Mouse (Mus musculus) neural tube, embryonic 13.5 days (tissue): ENCODE data around the gene Arhgef18. TPM values are rescaled to one million over a fixed set of nuclear protein-coding genes. Genes with fewer than 3 reads are reported as not detected.

Experiments
- ATAC-seq: fragments of 200-750 bp; cut with Nextera tagmentation; 2 replicates; pipeline ENCODE4 v1.8.0; 2017; ENCODE audit warnings: low read depth, mild to moderate bottlenecking, moderate TSS enrichment, moderate library complexity
- H3K27ac ChIP-seq: fragments of 300-500 bp; sonication (generic); replicated peaks from 2 replicates; pipeline ENCODE4 v1.5.1; 2015; ENCODE audit warnings: moderate library complexity, mild to moderate bottlenecking, inconsistent platforms
- H3K27me3 ChIP-seq: fragments of 300-500 bp; sonication (generic); 2 replicates; pipeline ENCODE4 v1.6.1; 2015; ENCODE audit warnings: mild to moderate bottlenecking, inconsistent platforms
- H3K36me3 ChIP-seq: fragments of 300-500 bp; sonication (generic); 2 replicates; pipeline ENCODE4 v1.6.1; 2015; ENCODE audit warnings: mild to moderate bottlenecking, inconsistent platforms
- H3K4me1 ChIP-seq: fragments of 300-500 bp; sonication (generic); replicated peaks from 2 replicates; pipeline ENCODE4 v1.6.1; 2015; ENCODE audit warnings: inconsistent platforms
- H3K4me2 ChIP-seq: fragments of 300-500 bp; sonication (generic); 2 replicates; pipeline ENCODE4 v1.6.1; 2015; ENCODE audit warnings: inconsistent platforms, mild to moderate bottlenecking, moderate library complexity
- H3K4me3 ChIP-seq: fragments of 300-500 bp; sonication (generic); 2 replicates; pipeline ENCODE4 v1.5.1; 2015; ENCODE audit warnings: mild to moderate bottlenecking, inconsistent platforms
- H3K9ac ChIP-seq: fragments of 300-500 bp; sonication (generic); 2 replicates; pipeline ENCODE4 v1.6.1; 2015; ENCODE audit warnings: moderate library complexity, mild to moderate bottlenecking, inconsistent platforms
- H3K9me3 ChIP-seq: fragments of 300-500 bp; sonication (generic); 2 replicates; pipeline ENCODE4 v1.6.1; 2016; ENCODE audit warnings: inconsistent platforms
- WGBS: fragments of 180-500 bp; shearing (Covaris S2); methylation state at CpG from one replicate; pipeline ENCODE4 v1.1.7; 2015; 5-methylcytosine and 5-hydroxymethylcytosine counted together
- polyA plus RNA-seq: library from polyadenylated mRNA; unstranded; fragments of >200 nt; fragmentation: Nextera tagmentation; extraction: Ambion mirVana; gene quantifications from 2 replicates; pipeline ENCODE4 v1.2.1, GENCODE M21; 2015

Gene Arhgef18
- polyA plus RNA-seq, 1 experiment from 2014 or later = 9.2 TPM

DNA sequence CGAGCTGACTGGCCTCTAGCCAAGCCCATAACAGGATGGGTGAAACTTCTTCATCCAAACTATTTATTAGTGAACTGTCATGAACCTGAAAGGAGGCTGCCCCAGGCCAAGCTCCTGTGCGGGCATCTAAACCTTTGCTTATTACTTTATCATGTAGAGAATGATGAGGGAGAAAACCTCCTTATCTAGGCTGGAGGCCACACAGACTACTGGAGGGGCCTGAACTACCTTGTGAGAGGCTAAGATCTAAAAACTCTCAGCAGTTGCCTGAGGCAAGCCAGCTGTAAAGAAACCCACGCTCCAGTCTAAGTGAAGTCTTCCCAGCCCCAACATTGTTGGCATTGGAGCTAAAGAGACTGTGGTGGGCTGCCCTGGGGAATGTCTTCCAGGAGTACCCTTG, 14.6 kb downstream of the Arhgef18 start:
- no peak overlapping the region for H3K9ac ChIP-seq
- H3K4me3 ChIP-seq = no peak overlapping the region
- H3K4me1 ChIP-seq = no peaks in the 10 kb centered on the region
- H3K27me3 ChIP-seq = no peaks in the 10 kb centered on the region
- ATAC-seq = no peak
- H3K27ac ChIP-seq = no peak overlapping the region
- H3K36me3 ChIP-seq = no peaks in the 10 kb centered on the region
- H3K4me2 ChIP-seq = no peak overlapping the region
- H3K9me3 ChIP-seq = no peaks in the 10 kb centered on the region
- 91% methylated on average over 3 of the region's 3 CpGs for whole genome bisulfite sequencing

DNA sequence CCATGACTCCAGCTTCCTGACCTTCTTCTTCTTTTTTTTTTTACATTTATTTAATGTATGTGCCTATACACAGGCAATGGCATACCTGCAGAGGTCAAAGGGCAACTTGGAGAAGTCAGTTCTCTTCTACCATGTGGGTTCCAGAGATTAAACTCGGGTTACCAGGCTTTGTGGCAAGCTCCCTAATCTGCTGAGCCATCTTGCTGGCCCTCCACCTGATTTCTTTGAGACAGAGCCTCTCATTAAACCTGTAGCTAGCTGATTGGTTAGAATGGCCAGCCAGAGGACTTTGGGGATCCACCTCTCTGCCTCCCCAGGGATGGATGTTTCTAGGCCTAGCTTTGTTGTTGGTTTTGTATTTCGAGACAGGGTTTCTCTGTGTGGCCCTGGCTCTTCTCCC, 18.3 kb downstream of the Arhgef18 start:
- H3K36me3 ChIP-seq = no peaks in the 10 kb centered on the region

DNA sequence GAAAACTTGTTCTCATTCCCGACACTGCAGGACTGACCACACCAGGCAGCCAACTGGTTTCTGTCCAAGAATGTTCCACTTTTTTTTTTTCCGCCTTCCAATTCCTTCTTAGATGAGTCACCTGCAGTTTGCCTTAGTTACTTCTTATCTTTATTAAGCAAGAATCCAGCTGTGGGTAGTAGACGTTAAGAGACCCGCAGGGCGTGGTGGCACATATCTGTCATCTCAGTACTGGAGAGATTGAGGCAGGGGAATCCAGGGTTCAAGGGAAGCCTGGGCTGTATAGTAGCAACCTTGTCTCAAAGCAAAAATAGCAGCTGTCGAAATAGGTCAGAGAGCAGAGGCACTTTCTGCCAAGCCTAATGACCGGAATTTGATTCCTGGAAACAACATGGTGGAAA, 19.1 kb downstream of the Arhgef18 start:
- Histone ChIP-seq H3K4me3 (no peak overlapping the region), H3K4me1 (peaks cover 34% of the 10 kb centered on the region), H3K27ac (no peak overlapping the region), H3K9me3 (no peaks in the 10 kb centered on the region), H3K9ac (no peak overlapping the region), H3K36me3 (no peaks in the 10 kb centered on the region), H3K27me3 (no peaks in the 10 kb centered on the region), H3K4me2 (no peak overlapping the region)
- 89% methylated on average over 7 of the region's 7 CpGs for WGBS
- no peak for ATAC-seq

More for the DNA sequence above, 18.3 kb downstream of the Arhgef18 start:
- H3K4me3 ChIP-seq = no peak overlapping the region
- no peak overlapping the region for H3K27ac ChIP-seq
- no peak overlapping the region for H3K9ac ChIP-seq
- H3K9me3 ChIP-seq = no peaks in the 10 kb centered on the region
- no peak for ATAC-seq
- 88% methylated on average over 2 of the region's 2 CpGs for WGBS
- no peak overlapping the region for H3K4me2 ChIP-seq
- no peaks in the 10 kb centered on the region for H3K27me3 ChIP-seq
- H3K4me1 ChIP-seq = peaks cover 26% of the 10 kb centered on the region

DNA sequence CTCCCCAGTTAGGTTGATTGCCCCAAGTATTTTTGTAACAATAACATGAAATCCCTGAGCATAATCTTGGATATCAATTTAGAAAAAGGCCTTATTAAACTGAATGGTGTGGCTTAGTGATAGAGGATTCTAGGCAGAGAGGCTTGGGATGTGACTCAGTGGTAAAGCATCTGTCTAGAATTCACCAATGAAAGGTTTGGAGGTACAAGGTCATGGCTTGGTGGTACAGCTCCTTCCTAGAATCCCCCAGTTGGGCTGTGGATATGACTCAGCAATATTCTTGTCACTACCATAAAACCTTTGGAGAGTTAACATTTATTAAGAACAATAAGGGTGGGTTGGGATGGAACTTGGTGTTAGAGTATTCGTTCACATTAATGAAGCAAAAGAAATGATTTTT, 20.0 kb downstream of the Arhgef18 start:
- H3K4me3 ChIP-seq = no peak overlapping the region
- peaks cover 43% of the 10 kb centered on the region for H3K4me1 ChIP-seq
- no peaks in the 10 kb centered on the region for H3K36me3 ChIP-seq
- WGBS = 97% methylated on average over 1 of the region's 1 CpGs
- H3K9me3 ChIP-seq = no peaks in the 10 kb centered on the region
- H3K27ac ChIP-seq = no peak overlapping the region
- H3K4me2 ChIP-seq = no peak overlapping the region
- ATAC-seq = no peak
- no peak overlapping the region for H3K9ac ChIP-seq
- H3K27me3 ChIP-seq = no peaks in the 10 kb centered on the region

DNA sequence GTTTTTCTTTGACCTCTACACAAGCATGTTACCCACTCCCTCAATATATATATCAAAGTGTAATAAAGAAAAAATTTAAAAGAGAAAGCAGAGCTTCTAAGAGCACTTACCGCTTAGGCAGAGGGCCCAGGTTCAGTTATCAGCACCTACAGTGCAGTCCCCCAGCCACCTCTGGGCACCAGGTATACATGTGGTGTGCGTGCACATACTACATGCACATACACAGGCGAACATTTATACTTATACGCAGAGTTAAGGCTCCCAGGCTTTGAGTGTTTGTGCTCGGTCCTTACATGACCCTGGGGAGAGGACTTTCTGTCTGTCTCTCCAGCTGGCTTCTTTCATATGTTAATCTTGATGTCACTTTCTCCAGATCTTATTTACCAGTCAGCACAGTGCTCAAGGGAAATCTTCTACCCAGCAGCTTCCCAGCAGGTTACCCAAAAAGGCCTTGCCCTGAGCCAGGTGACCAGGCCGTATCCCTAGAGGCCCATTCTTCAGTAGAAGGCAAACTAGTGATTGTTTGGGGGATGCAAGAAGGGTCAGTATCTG, 21.9 kb downstream of the Arhgef18 start:
- WGBS = 48% methylated on average over 6 of the region's 6 CpGs
- H3K9ac ChIP-seq = no peak overlapping the region

DNA sequence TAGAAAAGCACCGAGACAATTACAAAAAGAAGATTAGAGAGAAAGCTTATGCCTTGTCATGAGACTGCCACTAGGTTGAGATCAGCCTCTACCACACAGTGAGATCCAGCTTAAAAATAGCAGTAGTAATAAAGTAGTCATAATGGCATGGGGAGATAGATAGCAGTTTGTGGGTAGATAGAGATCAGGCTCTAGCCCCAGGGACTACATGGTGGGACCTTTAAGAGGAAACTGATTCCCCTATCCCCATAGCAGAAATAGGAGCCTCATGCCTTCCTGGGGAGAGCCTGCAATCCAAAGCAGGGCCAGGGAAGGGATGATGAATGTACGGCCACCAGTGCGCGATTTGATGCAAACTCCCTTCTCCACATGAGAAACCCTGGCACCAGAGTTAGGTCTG, 22.5 kb downstream of the Arhgef18 start:
- Histone ChIP-seq H3K4me1 (peaks cover 56% of the 10 kb centered on the region), H3K4me2 (no peak overlapping the region), H3K9ac (no peak overlapping the region), H3K4me3 (no peak overlapping the region), H3K36me3 (no peaks in the 10 kb centered on the region), H3K9me3 (no peaks in the 10 kb centered on the region), H3K27me3 (no peaks in the 10 kb centered on the region), H3K27ac (no peak overlapping the region)
- WGBS = 56% methylated on average over 4 of the region's 4 CpGs
- no peak for ATAC-seq

More for the DNA sequence above, 21.9 kb downstream of the Arhgef18 start:
- Histone ChIP-seq H3K27me3 (no peaks in the 10 kb centered on the region), H3K4me2 (no peak overlapping the region), H3K9me3 (no peaks in the 10 kb centered on the region), H3K36me3 (no peaks in the 10 kb centered on the region), H3K4me3 (no peak overlapping the region), H3K4me1 (peaks cover 51% of the 10 kb centered on the region), H3K27ac (no peak overlapping the region)
- ATAC-seq = no peak

DNA sequence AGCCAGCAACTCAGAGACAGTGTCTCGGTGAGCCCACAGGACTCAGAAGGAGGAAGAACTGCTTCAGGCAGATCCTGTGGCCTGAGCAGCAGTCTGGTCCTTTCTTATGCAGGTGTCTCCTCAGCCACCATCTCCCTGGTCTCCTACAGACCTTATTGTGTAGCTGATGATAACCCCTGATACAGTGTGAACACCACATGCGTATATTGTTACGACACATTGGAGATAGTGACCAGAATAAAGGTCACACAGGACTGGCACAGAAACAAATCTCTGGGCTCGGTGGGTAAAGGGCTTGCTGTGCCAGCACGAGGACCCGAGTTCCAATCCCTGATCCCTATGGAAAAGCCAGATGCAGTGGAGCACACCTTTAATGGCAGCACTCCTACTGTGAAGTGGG, 22.9 kb downstream of the Arhgef18 start:
- Histone ChIP-seq H3K36me3 (no peaks in the 10 kb centered on the region), H3K4me1 (peaks cover 60% of the 10 kb centered on the region), H3K27ac (no peak overlapping the region), H3K27me3 (no peaks in the 10 kb centered on the region), H3K4me2 (no peak overlapping the region), H3K4me3 (no peak overlapping the region), H3K9ac (no peak overlapping the region), H3K9me3 (no peaks in the 10 kb centered on the region)
- ATAC-seq = no peak
- 91% methylated on average over 6 of the region's 6 CpGs for WGBS

DNA sequence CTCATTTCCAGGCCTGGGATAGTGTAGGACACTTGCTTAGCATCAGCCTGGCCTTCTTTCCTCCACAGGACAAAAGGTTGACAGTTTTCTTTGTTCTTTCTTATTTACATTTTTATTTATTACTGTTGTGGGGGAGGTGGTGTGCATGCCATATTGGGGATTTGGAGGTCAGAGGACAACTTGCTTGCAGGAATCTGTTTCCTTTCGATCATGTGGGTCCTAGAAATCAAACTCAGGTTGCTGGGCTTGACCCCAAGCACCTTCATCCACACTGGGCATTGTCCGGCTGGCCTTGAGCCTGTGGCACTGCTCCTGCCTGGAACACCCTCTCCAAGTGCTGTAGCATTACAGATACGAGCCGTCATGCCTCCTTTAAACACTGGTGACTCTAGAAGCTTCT, 24.0 kb downstream of the Arhgef18 start:
- Histone ChIP-seq H3K27ac (no peak overlapping the region), H3K4me2 (no peak overlapping the region), H3K4me3 (no peak overlapping the region), H3K4me1 (peaks cover 60% of the 10 kb centered on the region), H3K9me3 (no peaks in the 10 kb centered on the region), H3K9ac (no peak overlapping the region), H3K27me3 (no peaks in the 10 kb centered on the region), H3K36me3 (no peaks in the 10 kb centered on the region)
- WGBS = 12% methylated on average over 4 of the region's 4 CpGs
- ATAC-seq = no peak

DNA sequence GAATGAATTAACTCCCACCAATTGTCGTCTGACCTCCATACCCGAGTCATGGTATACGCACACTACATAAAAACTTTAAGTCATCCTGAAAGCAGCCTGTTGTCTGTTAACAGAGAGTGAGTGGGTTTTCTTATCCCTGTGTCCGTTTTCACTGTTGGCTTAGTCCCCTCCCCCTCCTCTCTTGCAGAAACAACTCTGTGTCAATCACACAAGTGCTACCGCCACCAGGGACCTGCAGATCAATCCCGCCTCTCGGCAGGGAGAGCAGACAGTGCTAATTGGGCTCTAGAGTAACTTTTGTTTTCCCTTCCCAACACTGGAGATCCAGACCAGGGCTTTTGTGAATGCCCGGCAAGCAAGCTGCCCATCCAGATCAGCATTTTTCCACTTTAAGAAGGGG, 24.6 kb downstream of the Arhgef18 start:
- H3K27me3 ChIP-seq = no peaks in the 10 kb centered on the region
- WGBS = 5% methylated on average over 8 of the region's 8 CpGs
- H3K9me3 ChIP-seq = no peaks in the 10 kb centered on the region
- H3K27ac ChIP-seq = no peak overlapping the region
- H3K36me3 ChIP-seq = no peaks in the 10 kb centered on the region
- no peak for ATAC-seq
- H3K4me2 ChIP-seq = no peak overlapping the region
- no peak overlapping the region for H3K9ac ChIP-seq
- no peak overlapping the region for H3K4me3 ChIP-seq
- H3K4me1 ChIP-seq = peaks cover 60% of the 10 kb centered on the region

DNA sequence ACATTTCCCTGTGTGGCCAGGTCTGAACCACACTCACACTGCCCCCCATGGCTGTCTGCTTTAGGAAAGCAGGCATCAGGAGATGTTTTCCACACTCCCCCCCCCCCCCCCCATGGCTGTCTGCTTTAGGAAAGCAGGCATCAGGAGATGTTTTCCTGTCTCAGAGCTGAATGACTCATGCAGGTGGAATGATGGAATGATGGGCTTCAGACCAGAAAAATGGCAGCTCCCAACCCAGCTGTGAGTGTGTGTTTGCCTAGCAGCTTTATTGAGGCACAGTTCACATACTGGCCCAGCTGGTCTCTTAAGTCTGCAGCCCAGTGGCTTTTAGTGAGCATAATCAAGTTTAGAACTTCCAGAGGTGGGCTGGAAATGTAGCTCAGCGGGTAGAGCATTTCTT, 25.3 kb downstream of the Arhgef18 start:
- H3K27me3 ChIP-seq = no peaks in the 10 kb centered on the region
- no peak overlapping the region for H3K9ac ChIP-seq
- ATAC-seq = no peak
- WGBS = 74% methylated on average over 1 of the region's 1 CpGs
- no peak overlapping the region for H3K4me3 ChIP-seq
- H3K9me3 ChIP-seq = no peaks in the 10 kb centered on the region
- H3K36me3 ChIP-seq = no peaks in the 10 kb centered on the region
- H3K4me2 ChIP-seq = no peak overlapping the region
- H3K4me1 ChIP-seq = peaks cover 60% of the 10 kb centered on the region
- H3K27ac ChIP-seq = no peak overlapping the region

DNA sequence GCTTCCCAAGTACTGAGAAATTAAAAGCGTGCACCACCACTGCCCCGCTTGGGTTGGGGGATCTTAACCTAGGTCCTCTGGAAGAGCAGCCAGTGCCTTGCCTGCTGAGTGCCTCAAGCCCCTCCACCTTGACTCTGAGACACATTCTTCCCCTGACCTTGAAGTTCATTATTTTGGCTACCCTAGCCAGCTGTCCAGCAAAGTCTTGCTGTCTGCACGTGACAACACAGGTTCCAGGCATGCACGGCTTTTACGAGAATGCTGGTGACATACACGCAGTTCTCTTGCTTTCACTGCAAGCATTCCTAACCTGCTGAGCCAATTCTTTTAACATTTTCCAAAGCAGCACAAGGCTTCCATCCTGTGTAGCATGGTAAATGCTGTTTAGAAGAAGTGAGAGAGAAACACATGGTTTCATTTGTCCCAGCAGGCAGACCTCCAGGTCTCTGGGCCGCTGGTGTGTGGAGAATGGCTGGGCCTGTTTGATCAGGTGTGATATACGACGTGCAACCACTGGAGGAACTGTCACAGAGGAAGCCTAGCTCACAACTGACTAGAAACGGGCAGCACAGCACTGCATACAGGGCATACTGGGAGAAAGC, 27.4 kb downstream of the Arhgef18 start:
- Histone ChIP-seq H3K4me1 (peaks cover 43% of the 10 kb centered on the region), H3K4me3 (no peak overlapping the region), H3K36me3 (no peaks in the 10 kb centered on the region), H3K27ac (no peak overlapping the region), H3K4me2 (no peak overlapping the region), H3K9ac (no peak overlapping the region), H3K27me3 (no peaks in the 10 kb centered on the region), H3K9me3 (no peaks in the 10 kb centered on the region)
- no peak for ATAC-seq
- WGBS = 73% methylated on average over 10 of the region's 10 CpGs

DNA sequence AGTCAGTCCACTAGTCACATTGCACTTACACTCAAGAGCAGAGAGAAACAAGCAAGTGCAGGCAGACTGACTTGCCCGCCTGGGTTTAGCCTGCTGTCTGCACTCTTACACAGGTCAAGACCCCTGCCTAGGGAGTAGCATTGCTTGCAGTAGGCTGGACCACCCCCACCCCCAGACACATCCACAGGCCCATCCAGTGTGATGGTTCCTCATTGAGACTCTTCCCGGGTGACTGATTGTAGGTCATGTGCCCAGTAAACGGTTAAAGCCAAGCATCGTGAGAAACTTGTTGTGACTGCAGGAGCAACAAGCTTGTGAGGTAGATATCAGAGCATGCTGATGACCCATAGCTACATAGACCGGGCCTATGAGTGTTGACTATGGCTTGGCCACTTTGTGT, 28.7 kb downstream of the Arhgef18 start:
- H3K27ac ChIP-seq = no peak overlapping the region
- no peak overlapping the region for H3K9ac ChIP-seq
- no peak for ATAC-seq
- no peaks in the 10 kb centered on the region for H3K36me3 ChIP-seq
- no peaks in the 10 kb centered on the region for H3K9me3 ChIP-seq
- WGBS = 90% methylated on average over 5 of the region's 5 CpGs
- peaks cover 30% of the 10 kb centered on the region for H3K4me1 ChIP-seq
- no peaks in the 10 kb centered on the region for H3K27me3 ChIP-seq
- H3K4me3 ChIP-seq = no peak overlapping the region
- H3K4me2 ChIP-seq = no peak overlapping the region

DNA sequence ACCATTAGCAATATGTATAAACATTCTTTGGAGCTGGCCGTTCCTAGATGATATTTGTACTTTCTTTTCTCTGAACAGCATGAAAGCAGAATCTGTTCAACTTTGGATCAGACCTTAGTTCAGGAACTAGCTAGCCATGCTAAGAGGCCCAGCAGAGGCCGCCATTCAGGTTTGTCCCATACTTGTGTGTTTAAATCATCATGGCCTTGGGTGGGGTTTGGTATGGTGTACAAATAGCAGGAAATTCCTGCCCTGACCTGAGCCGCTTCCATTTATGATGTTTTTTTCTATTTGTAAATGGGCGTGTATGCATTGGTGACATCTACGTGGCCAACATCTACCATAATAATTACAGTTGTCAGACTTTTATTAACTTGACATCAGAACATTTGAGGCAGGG, 32.4 kb downstream of the Arhgef18 start:
- H3K27me3 ChIP-seq = no peaks in the 10 kb centered on the region
- no peak overlapping the region for H3K9ac ChIP-seq
- WGBS = 90% methylated on average over 5 of the region's 5 CpGs
- H3K4me2 ChIP-seq = no peak overlapping the region
- H3K9me3 ChIP-seq = no peaks in the 10 kb centered on the region
- peaks cover 25% of the 10 kb centered on the region for H3K36me3 ChIP-seq
- no peak for ATAC-seq
- H3K27ac ChIP-seq = no peak overlapping the region
- H3K4me1 ChIP-seq = peaks cover 4% of the 10 kb centered on the region; the same call in 1 of the 2 replicates
- H3K4me3 ChIP-seq = no peak overlapping the region
